Mouse (Mus musculus): ENCODE measurements around the gene Spock1. TPM values are rescaled to one million over a fixed set of nuclear protein-coding genes. Genes with fewer than 3 reads are reported as not detected.

Spock1 gene
- total and polyA plus RNA-seq, 3 experiments, result not detected

- Histone ChIP-seq H3K4me2 (ENCODE audit: insufficient read depth, low read depth, poor library complexity, severe bottlenecking) (no peak overlapping the region), H3K9ac (ENCODE audit: insufficient read depth, low read depth) (no peak overlapping the region), H3K27ac (ENCODE audit: insufficient read depth, low read depth) (no peak overlapping the region), H3K79me2 (replicated peaks; ENCODE audit: control insufficient read depth, extremely low read depth, insufficient read depth, poor library complexity, severe bottlenecking) (no peaks in the 10 kb centered on the region), H3K4me1 (ENCODE audit: control insufficient read depth in 1 of 2, insufficient read depth in 2 of 2) (no peaks in the 10 kb centered on the region), H3K27me3 (replicated peaks) (no peaks in the 10 kb centered on the region), H3K9me3 (replicated peaks; ENCODE audit: low read length) (peaks cover 93% of the 10 kb centered on the region), H3K36me3 (replicated peaks in 1 of 2; ENCODE audit: control insufficient read depth in 1 of 2, insufficient read depth in 1 of 2, low read length in 1 of 2) (no peaks in the 10 kb centered on the region), H3K4me3 (replicated peaks in 1 of 3; ENCODE audit: low read depth in 2 of 3, low read length in 2 of 3, poor library complexity in 1 of 3) (no peak overlapping the region)
- in situ Hi-C loops (cut with MboI; ENCODE audit: low pct_ligation_motif_present, low pct_unique_long_range_greater_than_20kb, low sequenced_read_pairs), result no loop called here
- TF ChIP-seq NELFE (IDR thresholded peaks at IDR 0.05; ENCODE audit: low read depth, low read length) (no peak), KAT2A (IDR thresholded peaks at IDR 0.05; ENCODE audit: insufficient replicate concordance, low read length) (no peak), MYC (IDR thresholded peaks at IDR 0.05; ENCODE audit: low read depth, low read length) (no peak), ZNF384 (IDR thresholded peaks at IDR 0.05; ENCODE audit: low read depth, low read length) (no peak), CHD1 (IDR thresholded peaks at IDR 0.05; ENCODE audit: low read depth, low read length) (no peak), USF1 (IDR thresholded peaks at IDR 0.05; ENCODE audit: low read depth, low read length) (no peak), BHLHE40 (IDR thresholded peaks at IDR 0.05; ENCODE audit: low read depth, low read length) (no peak), HCFC1 (IDR thresholded peaks at IDR 0.05; ENCODE audit: low read depth, low read length) (no peak), JUND (conservative IDR thresholded peaks at IDR 0.05; ENCODE audit: low read depth, low read length) (no peak), RAD21 (IDR thresholded peaks at IDR 0.05; ENCODE audit: low read depth, low read length) (no peak), POLR2A (IDR thresholded peaks at IDR 0.05; ENCODE audit: low read depth, low read length) (no peak), MEF2A (IDR thresholded peaks at IDR 0.05; ENCODE audit: borderline replicate concordance, low read depth, low read length) (no peak), EP300 (IDR thresholded peaks at IDR 0.05; ENCODE audit: low read length) (no peak), MAFK (IDR thresholded peaks at IDR 0.05; ENCODE audit: insufficient replicate concordance, low read length) (no peak), PAX5 (IDR thresholded peaks at IDR 0.05; ENCODE audit: low read length) (no peak), ZC3H11A (IDR thresholded peaks at IDR 0.05; ENCODE audit: low read depth, low read length) (no peak), ETS1 (conservative IDR thresholded peaks at IDR 0.05; ENCODE audit: low read depth, low read length) (no peak), SMC3 (IDR thresholded peaks at IDR 0.05; ENCODE audit: low read depth, low read length) (no peak)
- no peak for DNase-seq (ENCODE audit: extremely low read depth)
- dilution Hi-C loops (cut with MboI; ENCODE audit: extremely low pct_ligation_motif_present, extremely low pct_unique_long_range_greater_than_20kb, low sequenced_read_pairs), result no loop called here
These were observed 330.4 kb downstream of the Spock1 start for GRCm38 (mm10) chr13:57577541-57578244.

DNA sequence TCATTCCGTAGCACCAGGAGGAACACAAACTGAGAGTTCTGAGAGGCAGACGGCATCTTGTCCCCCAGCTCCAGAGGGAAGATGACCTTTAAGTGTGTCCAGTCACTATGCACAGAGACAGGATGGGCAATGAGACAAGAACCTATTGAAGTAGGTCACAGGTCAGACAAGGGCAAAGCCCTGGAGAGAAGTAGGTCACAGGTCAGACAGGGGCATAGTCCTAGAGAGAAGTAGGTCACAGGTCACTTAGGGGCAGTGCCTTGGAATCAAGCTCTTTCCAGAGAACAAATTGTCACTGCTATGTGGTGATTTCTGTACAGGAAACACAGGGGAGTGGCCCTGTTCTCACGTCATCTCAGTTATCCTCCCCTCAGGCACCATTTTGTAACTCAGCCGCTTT, 334.6 kb downstream of the Spock1 start:
- Histone ChIP-seq H3K4me3 (replicated peaks in 1 of 3; ENCODE audit: low read depth in 2 of 3, low read length in 2 of 3, poor library complexity in 1 of 3) (no peak overlapping the region), H3K9ac (ENCODE audit: insufficient read depth, low read depth) (no peak overlapping the region), H3K4me2 (ENCODE audit: insufficient read depth, low read depth, poor library complexity, severe bottlenecking) (no peak overlapping the region), H3K79me2 (replicated peaks; ENCODE audit: control insufficient read depth, extremely low read depth, insufficient read depth, poor library complexity, severe bottlenecking) (no peaks in the 10 kb centered on the region), H3K9me3 (replicated peaks; ENCODE audit: low read length) (peaks cover 92% of the 10 kb centered on the region), H3K36me3 (replicated peaks in 1 of 2; ENCODE audit: control insufficient read depth in 1 of 2, insufficient read depth in 1 of 2, low read length in 1 of 2) (no peaks in the 10 kb centered on the region), H3K4me1 (ENCODE audit: control insufficient read depth in 1 of 2, insufficient read depth in 2 of 2) (no peaks in the 10 kb centered on the region), H3K27ac (ENCODE audit: insufficient read depth, low read depth) (no peak overlapping the region), H3K27me3 (replicated peaks) (no peaks in the 10 kb centered on the region)
- dilution Hi-C loops (cut with MboI; ENCODE audit: extremely low pct_ligation_motif_present, extremely low pct_unique_long_range_greater_than_20kb, low sequenced_read_pairs) (no loop called here), in situ Hi-C loops (cut with MboI; ENCODE audit: low pct_ligation_motif_present, low pct_unique_long_range_greater_than_20kb, low sequenced_read_pairs) (no loop called here)
- no peak for TF ChIP-seq UBTF (IDR thresholded peaks at IDR 0.05; ENCODE audit: low read depth, low read length)
- TF ChIP-seq RCOR1 (conservative IDR thresholded peaks at IDR 0.05; ENCODE audit: low read depth, low read length), result no peak
- no peak for TF ChIP-seq ETS1 (conservative IDR thresholded peaks at IDR 0.05; ENCODE audit: low read depth, low read length)
- TF ChIP-seq IRF4 (IDR thresholded peaks at IDR 0.05; ENCODE audit: low read depth, low read length), result no peak
- TF ChIP-seq TCF12 (IDR thresholded peaks at IDR 0.05; ENCODE audit: low read depth, low read length), result no peak
- TF ChIP-seq MEF2A (IDR thresholded peaks at IDR 0.05; ENCODE audit: borderline replicate concordance, low read depth, low read length), result no peak
- DNase-seq (ENCODE audit: extremely low read depth), result no peak
